8 mouse cellular contexts compared by ENCODE assay signal in the genomic region with DNA sequence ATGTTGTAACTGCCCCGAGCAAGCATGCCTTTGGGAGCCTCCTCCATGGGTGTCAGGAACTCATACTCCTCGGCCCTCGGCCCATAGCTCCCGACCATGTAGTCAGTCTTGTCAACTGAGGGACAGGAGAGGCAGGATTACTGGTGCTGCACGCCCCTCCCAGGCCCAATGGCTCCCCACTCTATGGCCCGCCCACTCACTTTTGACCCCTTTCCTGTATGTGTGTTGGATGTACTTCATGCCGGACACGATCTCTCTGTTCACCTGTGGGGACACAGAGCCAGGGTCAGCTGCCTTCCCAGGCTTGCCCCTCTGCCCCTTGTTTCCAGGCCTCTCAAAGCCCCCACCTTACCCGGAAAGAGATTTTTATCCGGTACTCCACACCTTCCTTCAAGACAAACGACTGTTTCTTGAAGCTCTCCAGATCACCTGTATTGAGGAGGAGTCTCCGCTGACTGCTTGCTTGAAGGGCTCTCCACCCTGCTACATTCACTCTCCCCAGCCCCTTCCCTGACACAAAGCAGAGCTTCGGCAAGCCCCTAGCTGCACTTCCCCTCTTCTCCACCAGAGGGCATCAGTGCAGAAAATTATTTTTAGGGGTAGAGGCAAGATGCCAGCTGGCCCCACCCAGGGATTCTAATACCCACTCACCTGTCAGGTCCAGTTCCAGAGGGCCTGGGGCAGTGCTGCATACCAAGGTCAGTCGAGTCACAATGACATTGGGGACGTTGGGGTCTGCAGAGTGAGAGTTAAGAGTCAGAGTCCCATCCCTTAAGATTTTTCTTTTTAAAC. TPM values are rescaled to one million over a fixed set of nuclear protein-coding genes. Genes with fewer than 3 reads are reported as not detected.
DNase-seq lines count a peak whose midpoint lies in the region; ATAC-seq lines count a peak whose summit lies in the region.

No protein-coding gene starts in this region.

- peaks cover 10% of the 10 kb centered on the region for H3K4me1 ChIP-seq in forebrain, embryonic 14.5 days (ENCODE audit: control insufficient read depth, insufficient read depth, low read length)
- H3K4me1 ChIP-seq in hindbrain, embryonic 10.5 days (replicated peaks): peaks cover 44% of the 10 kb centered on the region

- H3K9ac ChIP-seq in forebrain, embryonic 14.5 days (ENCODE audit: low read length): peak overlapping the region; percentile 95

- no peaks in the 10 kb centered on the region for H3K27me3 ChIP-seq in forebrain, embryonic 14.5 days (replicated peaks; ENCODE audit: control insufficient read depth, insufficient read depth, low read length)
- H3K27me3 ChIP-seq in hindbrain, embryonic 10.5 days (ENCODE audit: insufficient read depth, poor library complexity, severe bottlenecking): no peaks in the 10 kb centered on the region

- peaks cover 34% of the 10 kb centered on the region for H3K36me3 ChIP-seq in forebrain, embryonic 14.5 days (ENCODE audit: control insufficient read depth, insufficient read depth, low read length)
- H3K36me3 ChIP-seq in hindbrain, embryonic 10.5 days: peaks cover 54% of the 10 kb centered on the region

- peak overlapping the region; percentile 89 for H3K4me3 ChIP-seq in forebrain, embryonic 14.5 days (ENCODE audit: low read depth, low read length)
- peak overlapping the region; percentile 93 for H3K4me3 ChIP-seq in hindbrain, embryonic 10.5 days

- WGBS in forebrain, embryonic 14.5 days: 64% methylated on average over 15 of the region's 15 CpGs
- WGBS in hindbrain, embryonic 10.5 days: 61% methylated on average over 15 of the region's 15 CpGs

- ATAC-seq in forebrain, embryonic 14.5 days: no peak

- peak; percentile 86 for DNase-seq in NIH3T3 (ENCODE audit: low read depth)
- peak; percentile 77 for DNase-seq in cerebellum, adult 11-12 months
- DNase-seq in forebrain, embryonic 14.5 days (ENCODE audit: low spot score): peak; percentile 81
- DNase-seq in hindbrain, embryonic 10.5 days (ENCODE audit: low spot score): peak; percentile 88
- peak; percentile 83 to 85 for DNase-seq in layer of hippocampus, postnatal 10 days (ENCODE audit: low spot score in 2 of 2)
- DNase-seq in lung, postnatal 4 days: peak; percentile 59 to 85
- DNase-seq in right cerebral cortex, postnatal 14 days: peak; percentile 79
- DNase-seq in yolk sac, embryonic 10.5 days (ENCODE audit: low spot score): peak; percentile 74

- H3K27ac ChIP-seq in forebrain, embryonic 14.5 days (ENCODE audit: low read depth, low read length): peak overlapping the region; percentile 95; the same call in 1 of the 2 replicates
- H3K27ac ChIP-seq in hindbrain, embryonic 10.5 days: peak overlapping the region; percentile 99

- peak overlapping the region; percentile 85 for H3K4me2 ChIP-seq in forebrain, embryonic 14.5 days (ENCODE audit: low read length)

- no peaks in the 10 kb centered on the region for H3K9me3 ChIP-seq in forebrain, embryonic 14.5 days (replicated peaks; ENCODE audit: control insufficient read depth, low read length)
- peaks cover 4% of the 10 kb centered on the region for H3K9me3 ChIP-seq in hindbrain, embryonic 10.5 days

RNA-seq across cellular contexts. Expression of gene Arhgdia, which starts 1.9 kb away (rescaled TPM):
- 449 and 481 TPM in 2 replicates for polyA plus RNA-seq in forebrain, embryonic 14.5 days (2014; fragmentation: Nextera tagmentation; extraction: Ambion mirVana)
- 799 and 820 TPM in 2 replicates for polyA plus RNA-seq in hindbrain, embryonic 10.5 days (2016; fragmentation: Nextera tagmentation; extraction: Ambion mirVana)
- 100 to 1,000 TPM; 344 to 379 TPM for total RNA-seq in layer of hippocampus, postnatal 10 days (2021)

RNA-seq across cellular contexts. Expression of gene P4hb, which starts 6.5 kb away (rescaled TPM):
- polyA plus RNA-seq in forebrain, embryonic 14.5 days (2014; fragmentation: Nextera tagmentation; extraction: Ambion mirVana): 325 and 332 TPM in 2 replicates
- polyA plus RNA-seq in hindbrain, embryonic 10.5 days (2016; fragmentation: Nextera tagmentation; extraction: Ambion mirVana): 519 and 570 TPM in 2 replicates
- 100 to 1,000 TPM; 153 to 161 TPM for total RNA-seq in layer of hippocampus, postnatal 10 days (2021)

RNA-seq across cellular contexts. Expression of gene Alyref, which starts 18.7 kb away (rescaled TPM):
- polyA plus RNA-seq in forebrain, embryonic 14.5 days (2014; fragmentation: Nextera tagmentation; extraction: Ambion mirVana): 318 and 352 TPM in 2 replicates
- polyA plus RNA-seq in hindbrain, embryonic 10.5 days (2016; fragmentation: Nextera tagmentation; extraction: Ambion mirVana): 607 and 643 TPM in 2 replicates
- 10 to 100 TPM; 79.8 to 91.3 TPM for total RNA-seq in layer of hippocampus, postnatal 10 days (2021)

RNA-seq across cellular contexts. Expression of gene Anapc11, which starts 18.7 kb away (rescaled TPM):
- polyA plus RNA-seq in forebrain, embryonic 14.5 days (2014; fragmentation: Nextera tagmentation; extraction: Ambion mirVana): 237 and 281 TPM in 2 replicates
- 237 TPM in 2 replicates for polyA plus RNA-seq in hindbrain, embryonic 10.5 days (2016; fragmentation: Nextera tagmentation; extraction: Ambion mirVana)
- 100 to 1,000 TPM in 1 of 2 experiments, 10 to 100 TPM in 1; 93.5 to 107 TPM for total RNA-seq in layer of hippocampus, postnatal 10 days (2021)

RNA-seq across cellular contexts. Expression of gene Ppp1r27, which starts 28.6 kb away (rescaled TPM):
- not detected in 2 replicates for polyA plus RNA-seq in forebrain, embryonic 14.5 days (2014; fragmentation: Nextera tagmentation; extraction: Ambion mirVana)
- 0.27 TPM in 1 of 2 replicates, not detected in the other for polyA plus RNA-seq in hindbrain, embryonic 10.5 days (2016; fragmentation: Nextera tagmentation; extraction: Ambion mirVana)
- not detected for total RNA-seq in layer of hippocampus, postnatal 10 days (2021)
